ENCODE assay signal across 21 mouse cellular contexts in the genomic region with DNA sequence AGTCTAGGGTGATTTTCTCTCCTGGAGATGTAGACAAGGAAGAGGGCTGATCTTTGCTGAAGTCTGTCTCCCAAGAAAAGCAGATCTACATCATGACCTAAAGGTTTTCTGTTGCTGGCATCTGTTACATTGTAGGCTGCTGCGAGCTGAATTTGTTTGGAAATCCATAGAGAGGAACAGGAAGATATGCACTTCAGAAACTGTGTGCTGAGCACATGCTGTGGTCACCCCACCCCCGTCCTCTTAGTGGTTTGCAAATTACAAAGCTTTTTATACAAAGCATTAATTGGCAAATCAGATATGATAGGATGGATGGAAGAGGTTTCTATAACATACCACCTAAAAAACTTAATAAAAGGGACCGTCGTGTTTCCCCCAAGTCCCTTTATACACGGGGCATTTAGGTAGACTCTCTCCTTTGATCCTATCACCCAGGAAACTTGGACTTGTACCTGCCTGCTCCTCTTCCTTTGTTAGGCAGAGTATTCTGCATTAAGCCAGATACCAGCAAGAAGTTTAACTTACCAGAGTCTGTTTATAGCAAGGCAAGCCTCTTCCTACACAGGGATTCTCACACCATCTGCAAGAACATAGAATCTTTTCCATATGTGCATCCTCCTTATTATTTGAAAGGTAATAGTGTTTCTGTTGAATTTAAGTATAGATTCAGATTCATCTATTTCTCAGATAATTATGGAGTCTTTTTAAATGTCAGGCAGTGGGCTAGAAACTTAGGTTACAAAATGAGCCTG.
"Had no signal": no experiment of that assay in that cellular context is flagged by ENCODE, and none has a peak within 500 bp of the region (broad histone marks: within the 10 kb centered on the region; RNA-seq: fewer than 3 reads in every experiment).

No protein-coding gene starts in this region.

- ATAC-seq: liver, postnatal 0 days; lung, postnatal 0 days; midbrain, embryonic 16.5 days had no signal

- H3K27ac ChIP-seq: lung, embryonic 15.5 days; midbrain, embryonic 10.5 days; midbrain, embryonic 12.5 days; neural tube, embryonic 13.5 days; neural tube, embryonic 15.5 days had no signal

- H3K4me1 ChIP-seq: lung, embryonic 15.5 days; midbrain, embryonic 12.5 days; neural tube, embryonic 13.5 days; neural tube, embryonic 15.5 days had no signal

- H3K4me3 ChIP-seq: lung, embryonic 15.5 days; midbrain, embryonic 10.5 days; midbrain, embryonic 12.5 days; myocyte; neural tube, embryonic 13.5 days; neural tube, embryonic 15.5 days had no signal

- DNase-seq: liver, postnatal 0 days; lung, adult 2 months; lung, postnatal 14 days; lung, postnatal 4 days; midbrain, embryonic 14.5 days; retina, postnatal 1 day; right cerebral cortex, adult 18-20 months; right cerebral cortex, postnatal 25 days; right cerebral cortex, postnatal 4 days; spleen, adult 18-20 months; thymus, adult 2 months; thymus, postnatal 25 days; thymus, postnatal 4 days had no signal

- H3K36me3 ChIP-seq: lung, embryonic 15.5 days; midbrain, embryonic 10.5 days; midbrain, embryonic 12.5 days; neural tube, embryonic 13.5 days; neural tube, embryonic 15.5 days had no signal

- H3K9me3 ChIP-seq: lung, embryonic 15.5 days; midbrain, embryonic 10.5 days; midbrain, embryonic 12.5 days; neural tube, embryonic 13.5 days; neural tube, embryonic 15.5 days had no signal

- H3K27me3 ChIP-seq: lung, embryonic 15.5 days; midbrain, embryonic 12.5 days; neural tube, embryonic 13.5 days; neural tube, embryonic 15.5 days had no signal
